Mouse (Mus musculus) thymus, adult 2 months (tissue): ENCODE data around the gene Wfdc15b. TPM values are rescaled to one million over a fixed set of nuclear protein-coding genes. Genes with fewer than 3 reads are reported as not detected.
"Not testable (repeated sequence)": the region's sequence is repeated elsewhere in the genome, so short reads cannot be mapped to it uniquely, and the experiment has no call there.

Source experiments
- DNase-seq: peaks from one replicate; pipeline ENCODE4 v3.0.0; 2021
- H3K27ac ChIP-seq: fragments of 200-500 bp; 2 replicates; pipeline ENCODE4 v1.5.1; 2012; ENCODE audit warnings: low read length, control low read depth; ENCODE audit not compliant: control insufficient read depth, insufficient read depth
- H3K27me3 ChIP-seq: fragments of 200-500 bp; 2 replicates; pipeline ENCODE4 v1.6.1; 2012; ENCODE audit warnings: mild to moderate bottlenecking, low read length, moderate library complexity, mixed read lengths; ENCODE audit not compliant: control insufficient read depth, insufficient read depth
- H3K36me3 ChIP-seq: fragments of 200-500 bp; 2 replicates; pipeline ENCODE4 v1.6.1; 2012; ENCODE audit warnings: mild to moderate bottlenecking, low read length, moderate library complexity; ENCODE audit not compliant: control insufficient read depth, insufficient read depth
- H3K4me1 ChIP-seq: fragments of 200-500 bp; replicated peaks from 2 replicates; pipeline ENCODE4 v1.6.1; 2012; ENCODE audit warnings: low read length; ENCODE audit not compliant: control insufficient read depth, insufficient read depth
- H3K4me3 ChIP-seq: fragments of 200-500 bp; 2 replicates; pipeline ENCODE4 v1.5.1; 2012; ENCODE audit warnings: mild to moderate bottlenecking, low read length, control low read depth, moderate library complexity; ENCODE audit not compliant: control insufficient read depth, insufficient read depth
- CTCF ChIP-seq: fragments of 200-500 bp; IDR thresholded peaks from 2 replicates; pipeline ENCODE4 v1.5.1; 2012; ENCODE audit warnings: mild to moderate bottlenecking, control low read depth, low read length, moderate library complexity, borderline replicate concordance; ENCODE audit not compliant: control insufficient read depth, poor library complexity, insufficient read depth; ENCODE audit errors: extremely low read depth
- POLR2A ChIP-seq: fragments of 200-500 bp; IDR thresholded peaks from 2 replicates; pipeline ENCODE4 v1.6.1; 2012; ENCODE audit warnings: mild to moderate bottlenecking, low read length, control low read depth, moderate library complexity; ENCODE audit not compliant: control insufficient read depth, poor library complexity, insufficient read depth; ENCODE audit errors: extremely low read depth
- WGBS: fragments of 180-500 bp; shearing (Covaris S2); methylation state at CpG from one replicate; pipeline ENCODE4 v1.1.7; 2018; 5-methylcytosine and 5-hydroxymethylcytosine counted together
- polyA plus RNA-seq: library from polyadenylated mRNA; depleted of rRNA; stranded (reverse); fragments of >200 nt; gene quantifications from 2 replicates; pipeline ENCODE4 v1.2.3, GENCODE M21; 2012; rRNA removed

Gene Wfdc15b
- polyA plus RNA-seq, result not detected in 2 replicates

DNA sequence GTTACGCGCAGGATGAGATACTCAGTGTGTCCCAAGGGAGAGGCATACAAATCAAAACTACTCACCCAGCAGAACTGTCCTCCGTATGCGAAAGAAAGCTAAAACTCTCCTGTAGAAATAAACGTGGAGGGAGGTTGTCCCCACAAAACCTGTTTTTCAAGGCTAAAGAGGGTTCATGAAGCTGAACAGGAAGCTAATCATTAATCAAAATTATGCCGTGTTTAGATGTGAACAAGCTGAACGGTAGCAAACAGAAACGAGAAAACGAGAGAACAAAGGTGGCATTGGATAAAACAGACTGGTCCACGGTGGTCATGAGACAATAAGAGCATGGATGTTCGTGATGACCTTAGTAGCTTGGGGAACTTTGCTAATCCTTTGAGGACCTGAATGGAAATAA is at the start of gene Wfdc15b:
Gene Wfdc15b (minus strand): TSS at position 139 of the 400 bp plus-strand sequence.
- Histone ChIP-seq H3K36me3 (no peaks in the 10 kb centered on the region), H3K4me1 (no peaks in the 10 kb centered on the region), H3K4me3 (no peak within 1 kb of the TSS), H3K27ac (no peak within 1 kb of the TSS), H3K27me3 (no peaks in the 10 kb centered on the region)
- no peak for DNase-seq
- no peak for TF ChIP-seq POLR2A
- TF ChIP-seq CTCF, result no peak
- 71% methylated on average over 11 of the region's 11 CpGs for WGBS

DNA sequence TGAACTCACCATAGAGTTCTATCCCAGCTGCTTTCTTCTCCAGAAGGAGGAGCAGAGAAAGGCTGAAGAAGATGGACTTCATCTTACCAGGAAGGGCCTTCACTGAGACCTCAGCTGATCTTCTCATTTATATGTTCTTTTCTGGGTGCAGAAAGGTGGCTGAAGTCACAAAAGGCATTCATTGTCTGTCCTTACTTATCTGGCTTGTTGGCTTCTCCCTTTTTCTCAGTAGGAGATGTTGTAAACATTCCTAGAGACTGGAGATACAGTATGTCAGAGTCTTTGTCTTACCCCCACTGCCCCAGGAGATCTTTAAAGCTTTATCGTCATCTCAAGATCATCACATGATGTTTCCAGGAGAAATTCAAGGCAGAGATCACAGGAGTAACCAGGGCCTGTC is 35.1 kb upstream of the Wfdc15b start, which contains the start of gene Svs3b:
Gene Svs3b (minus strand): TSS at position 101 of the 400 bp plus-strand sequence.
- not testable (repeated sequence) for H3K4me3 ChIP-seq
- 100% methylated on average over 1 of the region's 1 CpGs for WGBS

DNA sequence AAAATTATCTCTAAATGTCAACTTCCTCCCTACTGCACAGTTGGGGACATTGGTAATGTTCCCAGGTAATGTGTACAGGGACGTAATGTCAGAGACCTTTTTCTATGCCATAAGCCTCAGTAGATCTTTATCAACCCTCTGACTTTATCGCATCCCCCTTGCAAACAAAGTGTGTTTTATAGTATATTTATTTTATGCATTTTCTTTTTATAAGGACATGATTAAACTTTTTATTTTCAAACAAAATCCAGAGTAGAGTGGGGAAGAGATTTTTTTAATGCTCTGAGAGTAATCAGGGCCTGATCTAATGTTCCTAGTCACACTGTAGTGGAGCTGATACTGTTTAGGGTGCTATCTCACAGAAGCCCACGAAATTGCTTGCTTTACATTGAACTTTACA is 16.9 kb upstream of the Wfdc15b start, which contains the start of gene Svs2:
Gene Svs2 (minus strand): TSS at position 101 of the 400 bp plus-strand sequence.
- TF ChIP-seq CTCF (no peak), POLR2A (no peak)
- H3K4me3 ChIP-seq, result no peak within 1 kb of the TSS
- H3K36me3 ChIP-seq, result no peaks in the 10 kb centered on the region
- no peaks in the 10 kb centered on the region for H3K4me1 ChIP-seq
- WGBS, result 84% methylated on average over 3 of the region's 3 CpGs
- H3K27me3 ChIP-seq, result no peaks in the 10 kb centered on the region
- no peak for DNase-seq
- H3K27ac ChIP-seq, result no peak within 1 kb of the TSS

More for the DNA sequence above, 35.1 kb upstream of the Wfdc15b start, which contains the start of gene Svs3b:
- not testable (repeated sequence) for H3K27ac ChIP-seq, H3K36me3 ChIP-seq, H3K27me3 ChIP-seq, DNase-seq, H3K4me1 ChIP-seq

DNA sequence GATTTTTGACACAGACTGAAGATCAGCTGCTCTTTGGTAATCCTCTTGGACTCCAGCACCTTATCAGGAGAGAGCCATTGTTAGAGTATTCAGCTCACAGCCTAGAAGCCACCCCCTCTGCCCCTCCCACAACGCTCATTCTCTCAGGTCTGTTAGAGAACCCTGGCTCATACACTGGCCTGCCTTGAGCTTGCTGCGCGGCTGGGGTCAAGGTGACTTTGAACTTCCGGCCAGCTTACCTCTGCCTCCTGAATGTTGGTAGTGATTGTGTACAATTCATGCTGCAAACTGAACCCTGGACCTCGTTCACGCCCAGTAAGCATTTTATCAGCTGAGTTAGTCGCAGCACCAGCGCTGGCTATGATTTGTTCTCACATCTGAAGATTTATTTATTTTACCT is 11.2 kb upstream of the Wfdc15b start:
- no peak for DNase-seq
- Histone ChIP-seq H3K27ac (no peak overlapping the region), H3K27me3 (no peaks in the 10 kb centered on the region), H3K36me3 (no peaks in the 10 kb centered on the region), H3K4me3 (no peak overlapping the region), H3K4me1 (no peaks in the 10 kb centered on the region)
- 92% methylated on average over 8 of the region's 8 CpGs for WGBS
- TF ChIP-seq CTCF, result no peak
- TF ChIP-seq POLR2A, result no peak

DNA sequence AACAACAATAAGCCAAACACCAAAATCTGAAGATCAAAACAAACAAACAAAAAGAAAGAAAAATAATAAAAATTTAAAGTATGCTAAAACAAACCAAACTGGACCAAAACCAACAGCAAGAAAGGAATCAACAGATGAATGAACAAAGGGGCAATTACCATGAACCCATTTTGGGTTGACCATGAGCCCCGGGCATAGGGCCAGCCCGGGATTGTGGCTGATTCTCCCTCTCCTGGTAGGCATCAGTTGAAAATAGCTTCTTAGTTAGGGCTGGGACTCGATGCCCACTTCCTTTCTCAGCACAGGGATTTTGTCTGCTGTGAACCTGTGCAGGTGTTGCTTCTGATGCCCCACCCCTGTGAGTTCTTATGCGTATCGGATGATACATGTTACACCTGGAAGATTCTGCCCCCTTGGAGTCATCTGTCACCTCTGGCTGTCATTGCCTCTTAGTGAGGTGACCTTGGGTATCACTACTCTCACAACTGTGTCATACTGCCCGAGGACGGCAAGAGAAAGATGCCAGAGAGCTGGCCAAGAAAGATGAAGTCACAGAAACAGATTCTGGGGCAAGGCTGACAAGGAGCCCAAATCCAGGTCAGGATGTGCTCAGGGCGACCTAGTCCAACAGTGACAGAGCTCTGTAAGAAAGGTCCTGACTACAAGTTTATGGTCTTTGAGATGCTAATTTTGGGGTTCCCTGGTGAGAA is 7.1 kb upstream of the Wfdc15b start:
- H3K36me3 ChIP-seq, result no peaks in the 10 kb centered on the region
- no peaks in the 10 kb centered on the region for H3K27me3 ChIP-seq
- no peak for TF ChIP-seq CTCF
- no peak for TF ChIP-seq POLR2A
- no peak overlapping the region for H3K27ac ChIP-seq
- no peak for DNase-seq
- no peaks in the 10 kb centered on the region for H3K4me1 ChIP-seq
- WGBS, result 88% methylated on average over 8 of the region's 8 CpGs
- no peak overlapping the region for H3K4me3 ChIP-seq

DNA sequence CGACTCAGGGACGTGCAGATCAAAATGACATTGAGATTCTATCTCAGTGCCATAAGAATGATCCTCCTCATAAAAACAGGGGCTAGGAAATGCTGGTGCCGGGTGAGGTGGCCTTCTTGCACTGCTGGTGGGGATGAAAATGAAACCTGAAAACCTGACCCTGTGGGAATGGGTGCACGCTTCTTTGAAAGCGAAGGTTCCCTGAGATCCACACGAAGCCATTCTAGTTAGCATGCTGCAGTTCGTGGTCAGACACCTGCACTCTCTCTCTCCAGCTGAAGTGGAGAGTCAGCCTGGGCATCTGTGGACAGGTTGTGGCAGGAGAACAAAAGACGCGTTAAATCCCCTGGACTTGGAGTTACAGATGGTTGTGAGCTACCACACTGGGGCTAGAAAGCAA is 2.2 kb downstream of the Wfdc15b start:
- no peak for TF ChIP-seq CTCF
- TF ChIP-seq POLR2A, result no peak
- no peak overlapping the region for H3K4me3 ChIP-seq
- 42% methylated on average over 9 of the region's 9 CpGs for WGBS

DNA sequence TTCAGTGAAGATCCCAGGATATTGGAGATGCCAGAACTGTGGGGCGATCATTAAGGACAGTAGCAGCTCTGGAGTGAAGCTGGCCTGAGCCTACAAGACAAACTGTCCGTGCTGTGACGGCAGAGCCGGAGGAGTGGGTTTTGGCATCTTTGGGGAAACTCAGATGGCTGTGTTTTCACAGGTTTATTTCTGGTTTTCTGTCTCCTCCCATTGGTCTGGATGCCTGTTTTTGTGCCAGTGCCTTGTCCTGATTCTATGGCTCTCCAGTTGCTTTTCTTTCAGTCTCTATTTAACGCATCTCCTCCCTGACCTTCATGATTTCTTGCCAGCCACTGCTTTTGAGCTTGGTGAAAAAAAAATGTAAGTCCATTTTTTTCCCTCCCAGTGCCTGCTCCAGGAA is 8.7 kb downstream of the Wfdc15b start:
- 93% methylated on average over 5 of the region's 5 CpGs for WGBS
- H3K27ac ChIP-seq, result no peak overlapping the region

More for the DNA sequence above, 2.2 kb downstream of the Wfdc15b start:
- Histone ChIP-seq H3K4me1 (no peaks in the 10 kb centered on the region), H3K36me3 (no peaks in the 10 kb centered on the region), H3K27ac (no peak overlapping the region), H3K27me3 (no peaks in the 10 kb centered on the region)
- DNase-seq, result no peak

More for the DNA sequence above, 8.7 kb downstream of the Wfdc15b start:
- no peak for TF ChIP-seq CTCF
- no peak for TF ChIP-seq POLR2A
- H3K4me3 ChIP-seq, result no peak overlapping the region
- no peaks in the 10 kb centered on the region for H3K27me3 ChIP-seq
- no peak for DNase-seq
- no peaks in the 10 kb centered on the region for H3K36me3 ChIP-seq
- H3K4me1 ChIP-seq, result no peaks in the 10 kb centered on the region
